Mouse (Mus musculus): ENCODE data around the gene Unc5c. TPM values are rescaled to one million over a fixed set of nuclear protein-coding genes. Genes with fewer than 3 reads are reported as not detected.

The Unc5c gene
- total and polyA plus RNA-seq, 3 experiments = not detected

- dilution Hi-C loops (cut with MboI; ENCODE audit: extremely low pct_ligation_motif_present, extremely low pct_unique_long_range_greater_than_20kb, low sequenced_read_pairs) (no loop called here), in situ Hi-C loops (cut with MboI; ENCODE audit: low pct_ligation_motif_present, low pct_unique_long_range_greater_than_20kb, low sequenced_read_pairs) (loop anchor here (25.0 kb wide), 1 partner anchor 368 kb away; no protein-coding TSS in a partner anchor)
- TF ChIP-seq SMC3 (IDR thresholded peaks at IDR 0.05; ENCODE audit: low read depth, low read length) = peak; percentile 81
- TF ChIP-seq MAFK (IDR thresholded peaks at IDR 0.05; ENCODE audit: insufficient replicate concordance, low read length) = no peak
- no peak for TF ChIP-seq USF2 (conservative IDR thresholded peaks at IDR 0.05; ENCODE audit: low read depth, low read length)
- TF ChIP-seq ZKSCAN1 (IDR thresholded peaks at IDR 0.05; ENCODE audit: borderline replicate concordance, low read depth, low read length) = no peak
- no peak for TF ChIP-seq PAX5 (IDR thresholded peaks at IDR 0.05; ENCODE audit: low read length)
- no peak for TF ChIP-seq EP300 (IDR thresholded peaks at IDR 0.05; ENCODE audit: low read length)
- peak; percentile 39; the same call in 1 of the 2 replicates for TF ChIP-seq JUND (conservative IDR thresholded peaks at IDR 0.05; ENCODE audit: low read depth, low read length)
- no peak for TF ChIP-seq ZNF384 (IDR thresholded peaks at IDR 0.05; ENCODE audit: low read depth, low read length)
- no peak for TF ChIP-seq MEF2A (IDR thresholded peaks at IDR 0.05; ENCODE audit: borderline replicate concordance, low read depth, low read length)
- TF ChIP-seq RAD21 (IDR thresholded peaks at IDR 0.05; ENCODE audit: low read depth, low read length) = peak; percentile 61
- TF ChIP-seq POLR2AphosphoS2 (IDR thresholded peaks at IDR 0.05; ENCODE audit: low read depth, low read length) = no peak
- TF ChIP-seq TCF12 (IDR thresholded peaks at IDR 0.05; ENCODE audit: low read depth, low read length) = no peak
- TF ChIP-seq ZC3H11A (IDR thresholded peaks at IDR 0.05; ENCODE audit: low read depth, low read length) = no peak
- no peak for TF ChIP-seq E2F4 (IDR thresholded peaks at IDR 0.05; ENCODE audit: insufficient replicate concordance, low read depth, low read length)
- TF ChIP-seq POLR2A (IDR thresholded peaks at IDR 0.05; ENCODE audit: low read depth, low read length) = no peak
- peak in 1 of 2 experiments; percentile 72; a peak in 2 of 4 replicates for TF ChIP-seq CTCF (conservative IDR thresholded peaks at IDR 0.05 in 1 of 2, IDR thresholded peaks at IDR 0.05 in 1 of 2; ENCODE audit: low read depth in 2 of 2, low read length in 2 of 2)
- TF ChIP-seq SIN3A (IDR thresholded peaks at IDR 0.05; ENCODE audit: low read length) = no peak
- TF ChIP-seq NRF1 (IDR thresholded peaks at IDR 0.05; ENCODE audit: low read depth, low read length) = no peak
- no peak for TF ChIP-seq RCOR1 (conservative IDR thresholded peaks at IDR 0.05; ENCODE audit: low read depth, low read length)
- peak; percentile 77; the same call in 1 of the 2 replicates for TF ChIP-seq IRF4 (IDR thresholded peaks at IDR 0.05; ENCODE audit: low read depth, low read length)
- no peak for TF ChIP-seq MYC (IDR thresholded peaks at IDR 0.05; ENCODE audit: low read depth, low read length)
- Histone ChIP-seq H3K9me3 (replicated peaks; ENCODE audit: low read length) (peaks cover 19% of the 10 kb centered on the region), H3K4me3 (replicated peaks in 1 of 3; ENCODE audit: low read depth in 2 of 3, low read length in 2 of 3, poor library complexity in 1 of 3) (no peak overlapping the region), H3K9ac (ENCODE audit: insufficient read depth, low read depth) (no peak overlapping the region), H3K36me3 (replicated peaks in 1 of 2; ENCODE audit: control insufficient read depth in 1 of 2, insufficient read depth in 1 of 2, low read length in 1 of 2) (no peaks in the 10 kb centered on the region), H3K4me2 (ENCODE audit: insufficient read depth, low read depth, poor library complexity, severe bottlenecking) (no peak overlapping the region), H3K27ac (ENCODE audit: insufficient read depth, low read depth) (no peak overlapping the region), H3K79me2 (replicated peaks; ENCODE audit: control insufficient read depth, extremely low read depth, insufficient read depth, poor library complexity, severe bottlenecking) (no peaks in the 10 kb centered on the region), H3K4me1 (ENCODE audit: control insufficient read depth in 1 of 2, insufficient read depth in 2 of 2) (no peaks in the 10 kb centered on the region), H3K27me3 (replicated peaks) (no peaks in the 10 kb centered on the region)
- DNase-seq (ENCODE audit: extremely low read depth) = peak; percentile 34
Observed at GRCm38 (mm10) chr3:141469338-141469737, 4.3 kb downstream of the Unc5c start.

- no peak overlapping the region for H3K27ac ChIP-seq (ENCODE audit: insufficient read depth, low read depth)
- in situ Hi-C loops (cut with MboI; ENCODE audit: low pct_ligation_motif_present, low pct_unique_long_range_greater_than_20kb, low sequenced_read_pairs) = loop anchor here (25.0 kb wide), 1 partner anchor 364 kb away; no protein-coding TSS in a partner anchor
- H3K36me3 ChIP-seq (replicated peaks in 1 of 2; ENCODE audit: control insufficient read depth in 1 of 2, insufficient read depth in 1 of 2, low read length in 1 of 2) = no peaks in the 10 kb centered on the region
- no peaks in the 10 kb centered on the region for H3K27me3 ChIP-seq (replicated peaks)
- peak overlapping the region; percentile 2; the same call in 1 of the 2 replicates for H3K4me2 ChIP-seq (ENCODE audit: insufficient read depth, low read depth, poor library complexity, severe bottlenecking)
- no peak for TF ChIP-seq NRF1 (IDR thresholded peaks at IDR 0.05; ENCODE audit: low read depth, low read length)
- TF ChIP-seq ZKSCAN1 (IDR thresholded peaks at IDR 0.05; ENCODE audit: borderline replicate concordance, low read depth, low read length) = no peak
- TF ChIP-seq TCF12 (IDR thresholded peaks at IDR 0.05; ENCODE audit: low read depth, low read length) = no peak
- TF ChIP-seq ELF1 (IDR thresholded peaks at IDR 0.05; ENCODE audit: low read depth, low read length) = no peak
- no peak for TF ChIP-seq MXI1 (IDR thresholded peaks at IDR 0.05; ENCODE audit: low read depth, low read length)
- no peak for TF ChIP-seq HCFC1 (IDR thresholded peaks at IDR 0.05; ENCODE audit: low read depth, low read length)
- no peak for TF ChIP-seq EP300 (IDR thresholded peaks at IDR 0.05; ENCODE audit: low read length)
- no peaks in the 10 kb centered on the region for H3K9me3 ChIP-seq (replicated peaks; ENCODE audit: low read length)
- no peaks in the 10 kb centered on the region for H3K79me2 ChIP-seq (replicated peaks; ENCODE audit: control insufficient read depth, extremely low read depth, insufficient read depth, poor library complexity, severe bottlenecking)
- H3K4me3 ChIP-seq (replicated peaks in 1 of 3; ENCODE audit: low read depth in 2 of 3, low read length in 2 of 3, poor library complexity in 1 of 3) = no peak overlapping the region
- H3K4me1 ChIP-seq (ENCODE audit: control insufficient read depth in 1 of 2, insufficient read depth in 2 of 2) = no peaks in the 10 kb centered on the region
- dilution Hi-C loops (cut with MboI; ENCODE audit: extremely low pct_ligation_motif_present, extremely low pct_unique_long_range_greater_than_20kb, low sequenced_read_pairs) = no loop called here
- DNase-seq (ENCODE audit: extremely low read depth) = no peak
- H3K9ac ChIP-seq (ENCODE audit: insufficient read depth, low read depth) = no peak overlapping the region
Observed at GRCm38 (mm10) chr3:141473205-141473604, 8.2 kb downstream of the Unc5c start.

Measured in CH12.LX (cell line).